Mouse (Mus musculus): Measurements from ENCODE around the gene Thop1.

DNA sequence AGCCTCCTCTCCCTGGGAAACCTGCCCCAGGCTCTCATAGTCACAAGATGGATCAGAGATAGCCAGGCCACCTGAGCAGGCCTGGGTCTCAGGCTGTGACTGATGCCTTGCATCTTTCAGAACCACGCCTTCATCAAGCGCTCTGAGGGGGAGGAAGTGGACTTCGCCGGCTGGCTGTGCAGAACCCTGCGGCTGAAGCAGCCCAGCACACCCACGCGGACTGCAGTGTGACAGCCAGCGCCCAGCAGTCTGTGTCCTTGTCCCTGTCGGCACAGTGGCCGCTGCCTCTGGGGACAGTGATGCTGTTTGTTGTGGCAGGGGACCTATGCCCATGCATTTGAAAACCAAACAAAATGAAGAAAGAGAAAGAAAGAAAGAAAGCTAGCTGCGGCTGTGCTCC is 53.7 kb downstream of the Thop1 start:
- TF ChIP-seq CTCF (conservative IDR thresholded peaks at IDR 0.05; ENCODE audit: low read length), result no peak
- no peak for TF ChIP-seq POU5F1 (IDR thresholded peaks at IDR 0.05; ENCODE audit: borderline replicate concordance, low read length)
- TF ChIP-seq NANOG (IDR thresholded peaks at IDR 0.05; ENCODE audit: borderline replicate concordance, low read length), result no peak
